Mouse (Mus musculus): ENCODE results near the gene Brinp2. TPM values are rescaled to one million over a fixed set of nuclear protein-coding genes. Genes with fewer than 3 reads are reported as not detected.

Brinp2 gene
- polyA plus RNA-seq, 1 experiment from 2014 or later = 0.60 TPM

- no peaks in the 10 kb centered on the region for H3K27me3 ChIP-seq (replicated peaks; ENCODE audit: control insufficient read depth, insufficient read depth, low read length)
- H3K4me3 ChIP-seq (ENCODE audit: low read depth, low read length) = no peak overlapping the region
- no peak for DNase-seq (ENCODE audit: low spot score)
- 81% methylated on average over 4 of the region's 4 CpGs for WGBS
- no peak overlapping the region for H3K27ac ChIP-seq (ENCODE audit: low read depth)
- H3K36me3 ChIP-seq (ENCODE audit: control insufficient read depth, insufficient read depth, low read length) = no peaks in the 10 kb centered on the region
- H3K9ac ChIP-seq (ENCODE audit: low read length) = no peak overlapping the region
- H3K4me1 ChIP-seq (replicated peaks; ENCODE audit: control insufficient read depth, insufficient read depth, low read length) = no peaks in the 10 kb centered on the region
- ATAC-seq (replicated peaks; ENCODE audit: low FRiP score, low TSS enrichment, low read depth) = no peak
- no peak overlapping the region for H3K4me2 ChIP-seq (ENCODE audit: low read length)
- no peaks in the 10 kb centered on the region for H3K9me3 ChIP-seq (ENCODE audit: control insufficient read depth, low read length)
These were observed 136.0 kb downstream of the Brinp2 start for GRCm38 (mm10) chr1:158220148-158220547.

GRCm38 (mm10) chr1:158218750-158219149 lies 137.4 kb downstream of the Brinp2 start:
- Histone ChIP-seq H3K4me1 (replicated peaks; ENCODE audit: control insufficient read depth, insufficient read depth, low read length) (no peaks in the 10 kb centered on the region), H3K9ac (ENCODE audit: low read length) (no peak overlapping the region), H3K27ac (ENCODE audit: low read depth) (no peak overlapping the region), H3K4me2 (ENCODE audit: low read length) (no peak overlapping the region), H3K9me3 (ENCODE audit: control insufficient read depth, low read length) (no peaks in the 10 kb centered on the region), H3K27me3 (replicated peaks; ENCODE audit: control insufficient read depth, insufficient read depth, low read length) (no peaks in the 10 kb centered on the region), H3K36me3 (ENCODE audit: control insufficient read depth, insufficient read depth, low read length) (no peaks in the 10 kb centered on the region), H3K4me3 (ENCODE audit: low read depth, low read length) (no peak overlapping the region)
- no peak for DNase-seq (ENCODE audit: low spot score)
- no peak for ATAC-seq (replicated peaks; ENCODE audit: low FRiP score, low TSS enrichment, low read depth)
- 67% methylated on average over 1 of the region's 1 CpGs for WGBS

- WGBS = 71% methylated on average over 2 of the region's 2 CpGs
- no peak overlapping the region for H3K27ac ChIP-seq (ENCODE audit: low read depth)
- no peak overlapping the region for H3K4me3 ChIP-seq (ENCODE audit: low read depth, low read length)
- ATAC-seq (replicated peaks; ENCODE audit: low FRiP score, low TSS enrichment, low read depth) (no peak), DNase-seq (ENCODE audit: low spot score) (no peak)
- no peaks in the 10 kb centered on the region for H3K4me1 ChIP-seq (replicated peaks; ENCODE audit: control insufficient read depth, insufficient read depth, low read length)
- H3K4me2 ChIP-seq (ENCODE audit: low read length) = no peak overlapping the region
- H3K9me3 ChIP-seq (ENCODE audit: control insufficient read depth, low read length) = no peaks in the 10 kb centered on the region
- H3K36me3 ChIP-seq (ENCODE audit: control insufficient read depth, insufficient read depth, low read length) = no peaks in the 10 kb centered on the region
- H3K9ac ChIP-seq (ENCODE audit: low read length) = no peak overlapping the region
- H3K27me3 ChIP-seq (replicated peaks; ENCODE audit: control insufficient read depth, insufficient read depth, low read length) = no peaks in the 10 kb centered on the region
These were observed 137.8 kb downstream of the Brinp2 start for GRCm38 (mm10) chr1:158218294-158218693.

- WGBS = 72% methylated on average over 9 of the region's 9 CpGs
These were observed 140.5 kb downstream of the Brinp2 start for GRCm38 (mm10) chr1:158215581-158215980.

GRCm38 (mm10) chr1:158214743-158215142 lies 141.4 kb downstream of the Brinp2 start:
- no peaks in the 10 kb centered on the region for H3K9me3 ChIP-seq (ENCODE audit: control insufficient read depth, low read length)
- H3K4me2 ChIP-seq (ENCODE audit: low read length) = no peak overlapping the region
- 52% methylated on average over 5 of the region's 5 CpGs for WGBS
- H3K9ac ChIP-seq (ENCODE audit: low read length) = no peak overlapping the region
- H3K27me3 ChIP-seq (replicated peaks; ENCODE audit: control insufficient read depth, insufficient read depth, low read length) = no peaks in the 10 kb centered on the region
- H3K4me3 ChIP-seq (ENCODE audit: low read depth, low read length) = no peak overlapping the region
- no peak overlapping the region for H3K27ac ChIP-seq (ENCODE audit: low read depth)
- H3K4me1 ChIP-seq (replicated peaks; ENCODE audit: control insufficient read depth, insufficient read depth, low read length) = no peaks in the 10 kb centered on the region
- no peaks in the 10 kb centered on the region for H3K36me3 ChIP-seq (ENCODE audit: control insufficient read depth, insufficient read depth, low read length)
- DNase-seq (ENCODE audit: low spot score) (no peak), ATAC-seq (replicated peaks; ENCODE audit: low FRiP score, low TSS enrichment, low read depth) (no peak)

More at GRCm38 (mm10) chr1:158215581-158215980, 140.5 kb downstream of the Brinp2 start:
- no peak overlapping the region for H3K27ac ChIP-seq (ENCODE audit: low read depth)
- H3K4me2 ChIP-seq (ENCODE audit: low read length) = no peak overlapping the region
- H3K9me3 ChIP-seq (ENCODE audit: control insufficient read depth, low read length) = no peaks in the 10 kb centered on the region
- ATAC-seq (replicated peaks; ENCODE audit: low FRiP score, low TSS enrichment, low read depth) (no peak), DNase-seq (ENCODE audit: low spot score) (no peak)
- no peaks in the 10 kb centered on the region for H3K36me3 ChIP-seq (ENCODE audit: control insufficient read depth, insufficient read depth, low read length)
- no peaks in the 10 kb centered on the region for H3K4me1 ChIP-seq (replicated peaks; ENCODE audit: control insufficient read depth, insufficient read depth, low read length)
- no peak overlapping the region for H3K4me3 ChIP-seq (ENCODE audit: low read depth, low read length)
- H3K27me3 ChIP-seq (replicated peaks; ENCODE audit: control insufficient read depth, insufficient read depth, low read length) = no peaks in the 10 kb centered on the region
- H3K9ac ChIP-seq (ENCODE audit: low read length) = no peak overlapping the region

- H3K4me2 ChIP-seq (ENCODE audit: low read length) = no peak overlapping the region
- H3K9me3 ChIP-seq (ENCODE audit: control insufficient read depth, low read length) = no peaks in the 10 kb centered on the region
- no peak overlapping the region for H3K9ac ChIP-seq (ENCODE audit: low read length)
- DNase-seq (ENCODE audit: low spot score) = no peak
- no peaks in the 10 kb centered on the region for H3K4me1 ChIP-seq (replicated peaks; ENCODE audit: control insufficient read depth, insufficient read depth, low read length)
- ATAC-seq (replicated peaks; ENCODE audit: low FRiP score, low TSS enrichment, low read depth) = no peak
- no peaks in the 10 kb centered on the region for H3K27me3 ChIP-seq (replicated peaks; ENCODE audit: control insufficient read depth, insufficient read depth, low read length)
- no peaks in the 10 kb centered on the region for H3K36me3 ChIP-seq (ENCODE audit: control insufficient read depth, insufficient read depth, low read length)
- no peak overlapping the region for H3K27ac ChIP-seq (ENCODE audit: low read depth)
- whole genome bisulfite sequencing = 76% methylated on average over 4 of the region's 4 CpGs
- H3K4me3 ChIP-seq (ENCODE audit: low read depth, low read length) = no peak overlapping the region
These were observed 142.4 kb downstream of the Brinp2 start for GRCm38 (mm10) chr1:158213736-158214135.

GRCm38 (mm10) chr1:158207620-158208019 lies 148.5 kb downstream of the Brinp2 start:
- Histone ChIP-seq H3K9ac (ENCODE audit: low read length) (no peak overlapping the region), H3K27me3 (replicated peaks; ENCODE audit: control insufficient read depth, insufficient read depth, low read length) (no peaks in the 10 kb centered on the region), H3K9me3 (ENCODE audit: control insufficient read depth, low read length) (no peaks in the 10 kb centered on the region), H3K36me3 (ENCODE audit: control insufficient read depth, insufficient read depth, low read length) (no peaks in the 10 kb centered on the region), H3K4me3 (ENCODE audit: low read depth, low read length) (no peak overlapping the region), H3K4me2 (ENCODE audit: low read length) (no peak overlapping the region), H3K4me1 (replicated peaks; ENCODE audit: control insufficient read depth, insufficient read depth, low read length) (no peaks in the 10 kb centered on the region), H3K27ac (ENCODE audit: low read depth) (no peak overlapping the region)
- 77% methylated on average over 2 of the region's 2 CpGs for WGBS
- DNase-seq (ENCODE audit: low spot score) = no peak
- no peak for ATAC-seq (replicated peaks; ENCODE audit: low FRiP score, low TSS enrichment, low read depth)

GRCm38 (mm10) chr1:158202932-158203331 lies 153.2 kb downstream of the Brinp2 start:
- WGBS = 69% methylated on average over 2 of the region's 2 CpGs
- Histone ChIP-seq H3K4me3 (ENCODE audit: low read depth, low read length) (no peak overlapping the region), H3K4me1 (replicated peaks; ENCODE audit: control insufficient read depth, insufficient read depth, low read length) (no peaks in the 10 kb centered on the region), H3K9me3 (ENCODE audit: control insufficient read depth, low read length) (no peaks in the 10 kb centered on the region), H3K4me2 (ENCODE audit: low read length) (no peak overlapping the region), H3K27me3 (replicated peaks; ENCODE audit: control insufficient read depth, insufficient read depth, low read length) (no peaks in the 10 kb centered on the region), H3K9ac (ENCODE audit: low read length) (no peak overlapping the region), H3K27ac (ENCODE audit: low read depth) (no peak overlapping the region), H3K36me3 (ENCODE audit: control insufficient read depth, insufficient read depth, low read length) (no peaks in the 10 kb centered on the region)
- ATAC-seq (replicated peaks; ENCODE audit: low FRiP score, low TSS enrichment, low read depth) (no peak), DNase-seq (ENCODE audit: low spot score) (no peak)

Data from intestine, embryonic 14.5 days (tissue).